Mouse (Mus musculus) hematopoietic stem cell, adult 5-6 weeks (primary cell): ENCODE results near the gene Hpcal1. TPM values are rescaled to one million over a fixed set of nuclear protein-coding genes. Genes with fewer than 3 reads are reported as not detected.

Source experiments
- ATAC-seq, 2 experiments: fragments of 125-278 bp in 1 of 2; replicated peaks in 1 of 2; 2 replicates each; pipeline ENCODE4 v1.8.0; 2016 to 2017; ENCODE audit warnings: inconsistent platforms in 2 of 2, mild to moderate bottlenecking in 2 of 2, moderate number of reproducible peaks in 2 of 2, low read depth in 1 of 2, moderate TSS enrichment in 1 of 2; ENCODE audit not compliant: low FRiP score in 2 of 2, poor library complexity in 2 of 2, severe bottlenecking in 2 of 2, insufficient read depth in 1 of 2, low TSS enrichment in 1 of 2
- total RNA-seq: library from RNA; stranded (forward); fragments of 172-1452, 232-1000 nt; gene quantifications from 2 replicates; pipeline ENCODE4 v1.2.3, GENCODE M21; 2017

Gene Hpcal1
- total RNA-seq, 1 experiment from 2014 or later = 15.5 TPM

GRCm38 (mm10) chr12:17702944-17703335, 12.3 kb downstream of the Hpcal1 start:
- 0 out of 4 replicates have a peak, but pooled peaks of 1 of the 2 experiments have one; percentile 41 for ATAC-seq

GRCm38 (mm10) chr12:17703866-17704265, 13.2 kb downstream of the Hpcal1 start:
- ATAC-seq = no peak

GRCm38 (mm10) chr12:17707472-17707871, 16.8 kb downstream of the Hpcal1 start:
- ATAC-seq = no peak

GRCm38 (mm10) chr12:17709451-17709850, 18.8 kb downstream of the Hpcal1 start:
- ATAC-seq = 0 out of 4 replicates have a peak, but pooled peaks have one; percentile 11 to 35

- ATAC-seq = peak; percentile 18 to 33; a peak in 3 of 4 replicates
Observed at GRCm38 (mm10) chr12:17709926-17710746, 19.5 kb downstream of the Hpcal1 start.

GRCm38 (mm10) chr12:17710747-17711092, 20.1 kb downstream of the Hpcal1 start:
- ATAC-seq = 0 out of 4 replicates have a peak, but pooled peaks of 1 of the 2 experiments have one; percentile 4

- ATAC-seq = 0 out of 4 replicates have a peak, but pooled peaks of 1 of the 2 experiments have one; percentile 30
Observed at GRCm38 (mm10) chr12:17711731-17712388, 21.2 kb downstream of the Hpcal1 start.

GRCm38 (mm10) chr12:17712571-17712970, 21.9 kb downstream of the Hpcal1 start:
- ATAC-seq = no peak

- peak; percentile 50 to 67; a peak in 2 of 4 replicates for ATAC-seq
Observed at GRCm38 (mm10) chr12:17715720-17716478, 25.2 kb downstream of the Hpcal1 start.

- ATAC-seq = 0 out of 4 replicates have a peak, but pooled peaks of 1 of the 2 experiments have one; percentile 22
Observed at GRCm38 (mm10) chr12:17717257-17717656, 26.6 kb downstream of the Hpcal1 start.

GRCm38 (mm10) chr12:17718146-17718545, 27.5 kb downstream of the Hpcal1 start:
- ATAC-seq = no peak

- no peak for ATAC-seq
Observed at GRCm38 (mm10) chr12:17721058-17721457, 30.4 kb downstream of the Hpcal1 start.

- no peak for ATAC-seq
Observed at GRCm38 (mm10) chr12:17722452-17723181, 32.0 kb downstream of the Hpcal1 start.

- no peak for ATAC-seq
Observed at GRCm38 (mm10) chr12:17723182-17723570, 32.5 kb downstream of the Hpcal1 start.

GRCm38 (mm10) chr12:17723999-17724398, 33.3 kb downstream of the Hpcal1 start:
- ATAC-seq = no peak

GRCm38 (mm10) chr12:17724412-17725090, 33.9 kb downstream of the Hpcal1 start:
- ATAC-seq = peak; percentile 38 to 63

- no peak for ATAC-seq
Observed at GRCm38 (mm10) chr12:17725592-17725991, 34.9 kb downstream of the Hpcal1 start.
